Mouse (Mus musculus): ENCODE data around the gene Akap8l. TPM values are rescaled to one million over a fixed set of nuclear protein-coding genes. Genes with fewer than 3 reads are reported as not detected.

Gene Akap8l
- polyA plus RNA-seq, 1 experiment from 2014 or later, result 64.4 TPM

- H3K4me1 ChIP-seq (replicated peaks; ENCODE audit: control insufficient read depth, insufficient read depth, low read length), result no peaks in the 10 kb centered on the region
- no peaks in the 10 kb centered on the region for H3K9me3 ChIP-seq (ENCODE audit: control insufficient read depth, low read length)
- peaks cover 21% of the 10 kb centered on the region for H3K36me3 ChIP-seq (ENCODE audit: control insufficient read depth, insufficient read depth, low read length)
- no peak overlapping the region for H3K9ac ChIP-seq (ENCODE audit: low read length)
- no peak overlapping the region for H3K27ac ChIP-seq (ENCODE audit: low read depth)
- WGBS, result 92% methylated on average over 7 of the region's 7 CpGs
- ATAC-seq (replicated peaks; ENCODE audit: low FRiP score, low TSS enrichment, low read depth) (no peak), DNase-seq (ENCODE audit: low spot score) (no peak)
- H3K4me2 ChIP-seq (ENCODE audit: low read length), result no peak overlapping the region
- no peaks in the 10 kb centered on the region for H3K27me3 ChIP-seq (replicated peaks; ENCODE audit: control insufficient read depth, insufficient read depth, low read length)
- H3K4me3 ChIP-seq (ENCODE audit: low read depth, low read length), result no peak overlapping the region
Observed at GRCm38 (mm10) chr17:32382576-32382975, 32.2 kb upstream of the Akap8l start.

GRCm38 (mm10) chr17:32378786-32379185 is 28.4 kb upstream of the Akap8l start:
- H3K4me1 ChIP-seq (replicated peaks; ENCODE audit: control insufficient read depth, insufficient read depth, low read length), result no peaks in the 10 kb centered on the region
- WGBS, result 82% methylated on average over 2 of the region's 2 CpGs
- H3K9me3 ChIP-seq (ENCODE audit: control insufficient read depth, low read length), result no peaks in the 10 kb centered on the region
- H3K4me3 ChIP-seq (ENCODE audit: low read depth, low read length), result no peak overlapping the region
- peaks cover 19% of the 10 kb centered on the region for H3K36me3 ChIP-seq (ENCODE audit: control insufficient read depth, insufficient read depth, low read length)
- H3K27me3 ChIP-seq (replicated peaks; ENCODE audit: control insufficient read depth, insufficient read depth, low read length), result no peaks in the 10 kb centered on the region
- H3K9ac ChIP-seq (ENCODE audit: low read length), result no peak overlapping the region
- ATAC-seq (replicated peaks; ENCODE audit: low FRiP score, low TSS enrichment, low read depth), result no peak
- no peak overlapping the region for H3K4me2 ChIP-seq (ENCODE audit: low read length)
- no peak for DNase-seq (ENCODE audit: low spot score)
- no peak overlapping the region for H3K27ac ChIP-seq (ENCODE audit: low read depth)

DNA sequence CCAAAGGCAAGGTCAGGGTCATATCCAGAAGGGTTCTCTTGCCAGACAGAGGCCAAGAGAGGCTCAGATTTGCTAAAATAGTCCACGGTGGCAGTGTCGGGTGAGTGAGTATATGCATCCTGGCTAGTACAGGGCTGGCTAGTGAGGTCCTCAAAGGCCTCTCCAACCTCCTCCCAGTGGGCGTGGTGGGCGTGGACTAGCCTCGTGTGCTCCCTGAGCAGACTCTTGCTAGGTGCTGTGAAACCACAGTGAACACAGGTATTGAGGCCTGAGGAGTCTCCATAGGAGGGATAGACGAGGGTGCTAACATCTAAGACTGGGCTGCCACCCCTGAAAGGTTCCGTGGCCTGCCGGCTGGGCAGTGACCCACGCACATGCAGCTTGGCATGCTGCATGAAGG is 26.7 kb upstream of the Akap8l start:
- no peak overlapping the region for H3K9ac ChIP-seq (ENCODE audit: low read length)
- no peaks in the 10 kb centered on the region for H3K27me3 ChIP-seq (replicated peaks; ENCODE audit: control insufficient read depth, insufficient read depth, low read length)
- no peaks in the 10 kb centered on the region for H3K9me3 ChIP-seq (ENCODE audit: control insufficient read depth, low read length)
- DNase-seq (ENCODE audit: low spot score), result no peak
- H3K36me3 ChIP-seq (ENCODE audit: control insufficient read depth, insufficient read depth, low read length), result peaks cover 12% of the 10 kb centered on the region
- no peaks in the 10 kb centered on the region for H3K4me1 ChIP-seq (replicated peaks; ENCODE audit: control insufficient read depth, insufficient read depth, low read length)
- 87% methylated on average over 9 of the region's 9 CpGs for WGBS
- H3K4me2 ChIP-seq (ENCODE audit: low read length), result no peak overlapping the region
- ATAC-seq (replicated peaks; ENCODE audit: low FRiP score, low TSS enrichment, low read depth), result no peak
- H3K4me3 ChIP-seq (ENCODE audit: low read depth, low read length), result no peak overlapping the region
- H3K27ac ChIP-seq (ENCODE audit: low read depth), result no peak overlapping the region

DNA sequence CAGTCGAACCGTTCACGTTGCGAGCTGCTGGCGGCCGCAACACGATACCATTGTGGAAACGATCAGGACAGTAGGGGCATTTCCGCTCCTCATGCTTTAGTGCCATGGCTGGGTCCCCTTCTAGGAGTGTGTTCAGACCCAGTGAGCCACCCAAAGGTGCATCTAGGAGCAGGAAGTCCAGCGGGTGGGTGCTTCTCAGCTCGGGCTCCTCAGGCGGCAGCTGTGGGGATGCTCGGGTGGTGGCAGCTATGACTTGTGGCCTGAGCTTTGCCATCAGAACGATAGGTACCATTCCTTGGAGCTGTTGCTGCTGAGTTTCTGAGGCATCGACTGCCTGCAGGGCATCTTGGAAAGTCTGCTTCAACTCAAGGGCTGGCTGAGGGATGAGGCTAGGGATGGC is 26.1 kb upstream of the Akap8l start:
- ATAC-seq (replicated peaks; ENCODE audit: low FRiP score, low TSS enrichment, low read depth) (no peak), DNase-seq (ENCODE audit: low spot score) (no peak)
- H3K27me3 ChIP-seq (replicated peaks; ENCODE audit: control insufficient read depth, insufficient read depth, low read length), result no peaks in the 10 kb centered on the region
- 87% methylated on average over 15 of the region's 15 CpGs for WGBS
- no peak overlapping the region for H3K9ac ChIP-seq (ENCODE audit: low read length)
- H3K9me3 ChIP-seq (ENCODE audit: control insufficient read depth, low read length), result no peaks in the 10 kb centered on the region
- no peaks in the 10 kb centered on the region for H3K4me1 ChIP-seq (replicated peaks; ENCODE audit: control insufficient read depth, insufficient read depth, low read length)
- H3K4me2 ChIP-seq (ENCODE audit: low read length), result no peak overlapping the region
- H3K4me3 ChIP-seq (ENCODE audit: low read depth, low read length), result no peak overlapping the region
- H3K27ac ChIP-seq (ENCODE audit: low read depth), result no peak overlapping the region
- peaks cover 12% of the 10 kb centered on the region for H3K36me3 ChIP-seq (ENCODE audit: control insufficient read depth, insufficient read depth, low read length)

- H3K27me3 ChIP-seq (replicated peaks; ENCODE audit: control insufficient read depth, insufficient read depth, low read length), result no peaks in the 10 kb centered on the region
- peak; percentile 81 for ATAC-seq (replicated peaks; ENCODE audit: low FRiP score, low TSS enrichment, low read depth)
- peak overlapping the region; percentile 33 for H3K4me3 ChIP-seq (ENCODE audit: low read depth, low read length)
- H3K27ac ChIP-seq (ENCODE audit: low read depth), result peak overlapping the region; percentile 43; the same call in 1 of the 2 replicates
- H3K36me3 ChIP-seq (ENCODE audit: control insufficient read depth, insufficient read depth, low read length), result 0 out of 2 replicates have a peak, but pooled peaks cover 5% of the 10 kb centered on the region
- H3K4me1 ChIP-seq (replicated peaks; ENCODE audit: control insufficient read depth, insufficient read depth, low read length), result peaks cover 4% of the 10 kb centered on the region
- DNase-seq (ENCODE audit: low spot score), result peak; percentile 74
- peak overlapping the region; percentile 43 for H3K4me2 ChIP-seq (ENCODE audit: low read length)
- WGBS, result 17% methylated on average over 10 of the region's 17 CpGs
- H3K9me3 ChIP-seq (ENCODE audit: control insufficient read depth, low read length), result no peaks in the 10 kb centered on the region
- H3K9ac ChIP-seq (ENCODE audit: low read length), result peak overlapping the region; percentile 37
Observed at GRCm38 (mm10) chr17:32368991-32369578, 18.7 kb upstream of the Akap8l start.

DNA sequence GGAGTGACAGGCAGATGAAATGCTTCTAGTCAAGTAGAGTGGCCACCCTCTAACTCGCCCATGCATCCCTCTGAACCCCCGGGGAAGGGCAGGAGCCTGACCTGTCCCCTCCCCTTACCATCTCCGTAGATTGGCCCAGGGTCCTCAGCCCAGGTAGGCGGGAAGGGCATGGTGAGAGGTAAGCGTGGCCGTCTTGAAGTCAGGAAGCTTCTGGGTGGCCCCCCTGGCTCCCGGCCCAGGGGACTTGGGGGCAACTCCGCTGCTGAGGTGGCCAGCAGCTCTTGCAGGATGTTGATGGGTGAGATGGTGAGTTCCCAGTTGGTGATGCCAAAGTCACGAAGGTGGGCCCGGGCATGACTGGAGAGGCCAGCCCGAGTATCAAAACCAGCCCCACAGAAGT is 17.3 kb upstream of the Akap8l start:
- Histone ChIP-seq H3K27ac (ENCODE audit: low read depth) (no peak overlapping the region), H3K4me3 (ENCODE audit: low read depth, low read length) (no peak overlapping the region), H3K9me3 (ENCODE audit: control insufficient read depth, low read length) (no peaks in the 10 kb centered on the region), H3K27me3 (replicated peaks; ENCODE audit: control insufficient read depth, insufficient read depth, low read length) (no peaks in the 10 kb centered on the region), H3K36me3 (ENCODE audit: control insufficient read depth, insufficient read depth, low read length) (peaks cover 5% of the 10 kb centered on the region; the same call in 1 of the 2 replicates), H3K4me1 (replicated peaks; ENCODE audit: control insufficient read depth, insufficient read depth, low read length) (peaks cover 12% of the 10 kb centered on the region), H3K9ac (ENCODE audit: low read length) (no peak overlapping the region), H3K4me2 (ENCODE audit: low read length) (no peak overlapping the region)
- ATAC-seq (replicated peaks; ENCODE audit: low FRiP score, low TSS enrichment, low read depth), result no peak
- WGBS, result 85% methylated on average over 11 of the region's 11 CpGs
- DNase-seq (ENCODE audit: low spot score), result no peak

DNA sequence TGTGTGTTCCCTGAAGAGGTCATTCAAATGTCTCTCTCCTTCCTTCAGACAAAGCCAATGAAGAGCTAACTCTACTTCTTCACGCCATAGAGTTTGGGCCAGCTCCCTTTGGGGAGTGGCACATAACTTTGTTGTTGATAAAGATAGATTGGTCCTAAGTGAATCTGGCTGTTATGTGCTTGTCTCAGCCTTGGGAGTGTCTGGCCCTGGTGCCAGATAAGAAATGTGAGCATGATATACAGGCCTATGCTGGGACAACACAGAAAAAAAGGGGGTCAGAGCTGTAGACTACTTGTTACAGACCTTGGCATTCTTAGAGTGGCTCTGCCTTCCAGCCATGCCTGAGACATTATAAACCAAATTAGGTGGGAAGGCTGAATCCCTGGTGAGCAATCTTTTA is 14.9 kb upstream of the Akap8l start:
- 57% methylated on average over 1 of the region's 1 CpGs for WGBS
- H3K4me2 ChIP-seq (ENCODE audit: low read length), result no peak overlapping the region

GRCm38 (mm10) chr17:32364850-32365249 is 14.4 kb upstream of the Akap8l start:
- H3K27ac ChIP-seq (ENCODE audit: low read depth), result peak overlapping the region; percentile 44; the same call in 1 of the 2 replicates
- peaks cover 31% of the 10 kb centered on the region for H3K36me3 ChIP-seq (ENCODE audit: control insufficient read depth, insufficient read depth, low read length)
- 63% methylated on average over 5 of the region's 5 CpGs for WGBS
- H3K9ac ChIP-seq (ENCODE audit: low read length), result no peak overlapping the region
- H3K4me2 ChIP-seq (ENCODE audit: low read length), result peak overlapping the region; percentile 40
- peaks cover 15% of the 10 kb centered on the region for H3K4me1 ChIP-seq (replicated peaks; ENCODE audit: control insufficient read depth, insufficient read depth, low read length)
- H3K27me3 ChIP-seq (replicated peaks; ENCODE audit: control insufficient read depth, insufficient read depth, low read length), result no peaks in the 10 kb centered on the region
- H3K4me3 ChIP-seq (ENCODE audit: low read depth, low read length), result peak overlapping the region; percentile 94
- 0 out of 2 replicates have a peak, but pooled peaks have one; percentile 26 for ATAC-seq (replicated peaks; ENCODE audit: low FRiP score, low TSS enrichment, low read depth)
- DNase-seq (ENCODE audit: low spot score), result no peak
- H3K9me3 ChIP-seq (ENCODE audit: control insufficient read depth, low read length), result no peaks in the 10 kb centered on the region

More for the DNA sequence above, 14.9 kb upstream of the Akap8l start:
- Histone ChIP-seq H3K27me3 (replicated peaks; ENCODE audit: control insufficient read depth, insufficient read depth, low read length) (no peaks in the 10 kb centered on the region), H3K4me1 (replicated peaks; ENCODE audit: control insufficient read depth, insufficient read depth, low read length) (peaks cover 15% of the 10 kb centered on the region), H3K9ac (ENCODE audit: low read length) (no peak overlapping the region), H3K27ac (ENCODE audit: low read depth) (no peak overlapping the region), H3K36me3 (ENCODE audit: control insufficient read depth, insufficient read depth, low read length) (peaks cover 27% of the 10 kb centered on the region), H3K9me3 (ENCODE audit: control insufficient read depth, low read length) (no peaks in the 10 kb centered on the region), H3K4me3 (ENCODE audit: low read depth, low read length) (no peak overlapping the region)
- DNase-seq (ENCODE audit: low spot score) (no peak), ATAC-seq (replicated peaks; ENCODE audit: low FRiP score, low TSS enrichment, low read depth) (no peak)

DNA sequence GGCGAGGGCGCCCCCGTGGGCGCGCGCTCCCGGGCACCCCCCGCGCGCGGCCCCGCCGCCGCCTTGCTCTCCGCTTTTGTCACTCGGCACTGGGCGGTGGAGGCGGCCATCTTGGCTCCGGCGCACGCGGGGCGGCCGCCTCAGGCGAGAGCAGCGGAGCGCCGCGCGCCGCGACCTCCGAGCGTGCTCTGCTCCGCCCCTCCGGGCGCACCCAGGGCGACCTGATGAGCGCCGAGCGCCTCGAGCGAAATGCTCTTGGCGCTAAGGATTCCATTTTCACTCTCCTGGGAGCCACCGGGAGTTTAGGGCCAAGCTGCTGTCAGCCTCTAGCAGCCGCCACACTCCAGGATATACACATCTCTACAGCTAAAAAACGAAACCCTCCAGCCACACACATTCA is 13.9 kb upstream of the Akap8l start:
- Histone ChIP-seq H3K4me1 (replicated peaks; ENCODE audit: control insufficient read depth, insufficient read depth, low read length) (peaks cover 15% of the 10 kb centered on the region), H3K4me2 (ENCODE audit: low read length) (peak overlapping the region; percentile 40), H3K27ac (ENCODE audit: low read depth) (peak overlapping the region; percentile 57), H3K9me3 (ENCODE audit: control insufficient read depth, low read length) (no peaks in the 10 kb centered on the region), H3K36me3 (ENCODE audit: control insufficient read depth, insufficient read depth, low read length) (peaks cover 36% of the 10 kb centered on the region), H3K27me3 (replicated peaks; ENCODE audit: control insufficient read depth, insufficient read depth, low read length) (no peaks in the 10 kb centered on the region), H3K9ac (ENCODE audit: low read length) (peak overlapping the region; percentile 97), H3K4me3 (ENCODE audit: low read depth, low read length) (peak overlapping the region; percentile 94)
- ATAC-seq (replicated peaks; ENCODE audit: low FRiP score, low TSS enrichment, low read depth), result peak; percentile 90
- WGBS, result under 1% methylated on average over 44 of the region's 47 CpGs
- DNase-seq (ENCODE audit: low spot score), result peak; percentile 88

Data from intestine, embryonic 14.5 days (tissue).